Mouse (Mus musculus): ENCODE results near the gene Boc. TPM values are rescaled to one million over a fixed set of nuclear protein-coding genes. Genes with fewer than 3 reads are reported as not detected.
A peak's percentile ranks its signal among the peaks of the same experiment; 100 is the strongest.

The Boc gene
- polyA plus RNA-seq, 1 experiment from 2014 or later: 34.3 TPM

DNA sequence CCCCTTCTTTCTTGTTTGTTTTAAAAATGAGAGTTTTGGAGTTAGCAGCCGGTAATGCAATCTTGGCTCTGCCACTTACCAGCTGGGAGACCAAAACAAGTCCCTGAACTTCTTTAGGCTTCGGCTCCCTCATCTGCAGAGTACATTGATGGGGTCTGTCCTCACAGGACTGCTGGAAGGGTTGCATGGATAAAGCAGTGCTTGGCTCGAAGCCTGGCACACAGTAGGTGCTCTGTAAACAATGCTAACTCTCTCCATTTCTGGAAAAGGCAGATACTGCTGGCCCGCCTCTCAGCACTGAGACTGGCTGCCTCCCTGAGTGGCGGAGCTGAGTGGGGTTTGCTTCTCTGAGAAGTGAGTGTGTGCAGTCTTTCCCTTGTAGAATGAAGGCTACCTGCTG lies 7.2 kb downstream of the Boc start:
- H3K4me3 ChIP-seq: no peak overlapping the region
- H3K9me3 ChIP-seq: no peaks in the 10 kb centered on the region
- no peaks in the 10 kb centered on the region for H3K27me3 ChIP-seq (replicated peaks)
- peak overlapping the region; percentile 70 for H3K4me2 ChIP-seq (replicated peaks)
- H3K27ac ChIP-seq: no peak overlapping the region; the same call in 1 of the 2 replicates
- no peaks in the 10 kb centered on the region; the same call in 1 of the 2 replicates for H3K36me3 ChIP-seq
- no peak for ATAC-seq (ENCODE audit: low FRiP score, low read depth)
- no peak overlapping the region for H3K9ac ChIP-seq
- H3K4me1 ChIP-seq: peaks cover 76% of the 10 kb centered on the region
- WGBS: 55% methylated on average over 5 of the region's 5 CpGs

DNA sequence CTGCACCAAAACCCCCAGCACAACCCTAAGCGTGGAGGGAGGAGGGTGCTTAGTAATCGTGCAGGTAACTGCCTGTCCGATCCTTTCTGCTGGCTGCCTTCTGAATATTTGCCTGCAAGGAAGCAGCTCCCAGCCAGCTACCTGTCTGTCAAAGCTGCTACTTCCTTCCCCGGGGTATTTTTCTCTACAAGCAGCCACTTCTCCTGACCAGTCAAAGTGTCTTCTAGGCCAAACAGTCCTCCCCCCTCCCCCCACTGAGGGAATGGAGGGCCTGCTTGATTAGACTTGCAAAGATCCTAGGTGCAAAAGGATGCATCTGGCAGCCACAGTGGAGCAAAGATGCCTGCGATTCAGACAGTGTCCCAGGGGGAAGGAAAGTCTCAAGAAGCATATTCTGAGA lies 7.9 kb downstream of the Boc start:
- H3K27ac ChIP-seq: no peak overlapping the region
- H3K4me1 ChIP-seq: peaks cover 77% of the 10 kb centered on the region
- no peak overlapping the region for H3K4me3 ChIP-seq
- H3K27me3 ChIP-seq (replicated peaks): no peaks in the 10 kb centered on the region
- H3K36me3 ChIP-seq: no peaks in the 10 kb centered on the region; the same call in 1 of the 2 replicates
- no peaks in the 10 kb centered on the region for H3K9me3 ChIP-seq
- H3K4me2 ChIP-seq (replicated peaks): peak overlapping the region; percentile 70
- no peak for ATAC-seq (ENCODE audit: low FRiP score, low read depth)
- H3K9ac ChIP-seq: peak overlapping the region; percentile 5; the same call in 1 of the 2 replicates
- 33% methylated on average over 5 of the region's 5 CpGs for WGBS

DNA sequence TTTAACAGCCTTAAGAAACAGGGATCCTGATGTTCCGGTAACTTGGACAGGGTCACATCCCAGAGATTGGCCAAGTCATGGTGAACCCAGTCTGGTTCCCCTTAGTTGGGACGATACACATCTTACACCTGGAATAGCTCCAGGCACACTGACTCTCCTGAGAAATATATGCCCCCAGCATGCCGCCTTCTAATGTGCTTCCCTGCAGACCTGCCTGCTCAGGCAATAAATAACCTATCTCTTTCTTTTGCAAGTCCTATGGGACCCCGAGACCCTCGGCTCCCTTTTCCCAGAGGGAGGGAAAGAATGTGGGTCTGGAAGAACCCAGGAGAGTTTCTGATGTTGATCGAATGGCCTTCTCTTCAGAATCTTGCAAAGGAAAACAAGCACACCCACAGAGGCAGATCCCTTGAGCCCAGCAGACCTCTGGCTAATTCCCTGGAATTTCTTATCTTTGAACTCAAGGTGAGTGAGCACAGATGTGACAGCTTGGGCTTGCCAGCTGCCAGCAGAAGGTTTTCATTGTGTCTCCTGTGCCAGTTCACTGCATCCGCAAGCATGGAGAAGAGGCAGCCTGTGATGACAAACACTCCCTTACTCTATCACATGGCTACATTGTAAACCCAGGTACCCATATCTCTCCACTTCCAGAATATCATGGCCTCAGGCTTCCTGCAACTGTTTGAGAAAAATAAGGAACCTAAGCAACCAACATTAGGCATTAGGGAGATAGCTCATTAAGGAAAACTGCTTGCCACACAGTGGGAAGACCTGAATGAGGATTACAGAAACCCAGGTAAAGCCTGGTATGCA lies 8.6 kb downstream of the Boc start:
- H3K9me3 ChIP-seq: no peaks in the 10 kb centered on the region
- no peaks in the 10 kb centered on the region for H3K27me3 ChIP-seq (replicated peaks)
- peak overlapping the region; percentile 70 for H3K4me2 ChIP-seq (replicated peaks)
- peaks cover 85% of the 10 kb centered on the region for H3K4me1 ChIP-seq
- no peak overlapping the region for H3K4me3 ChIP-seq
- 35% methylated on average over 7 of the region's 7 CpGs for WGBS
- no peak for ATAC-seq (ENCODE audit: low FRiP score, low read depth)
- no peaks in the 10 kb centered on the region; the same call in 1 of the 2 replicates for H3K36me3 ChIP-seq
- H3K27ac ChIP-seq: no peak overlapping the region
- no peak overlapping the region for H3K9ac ChIP-seq

DNA sequence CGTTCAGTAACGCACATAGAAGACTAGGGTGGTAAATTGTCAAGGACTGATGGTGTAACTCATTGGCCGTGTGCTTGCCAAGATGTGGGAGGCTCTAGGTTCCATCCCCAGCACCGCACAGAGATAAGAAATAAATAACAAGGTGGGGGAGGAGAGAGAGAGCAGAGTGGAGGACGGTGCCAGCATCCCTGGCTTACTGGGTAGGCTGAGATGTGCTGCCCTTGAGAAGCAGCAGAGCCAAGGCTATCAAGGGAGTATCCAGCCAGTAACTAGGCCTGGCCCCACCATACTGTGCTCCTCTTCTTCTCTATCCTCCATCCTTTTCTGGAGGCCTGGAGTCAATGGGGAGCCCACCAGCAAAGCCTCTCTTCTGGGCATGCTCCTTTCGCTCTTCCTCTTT lies 9.3 kb downstream of the Boc start:
- Histone ChIP-seq H3K27ac (no peak overlapping the region), H3K9ac (no peak overlapping the region), H3K4me3 (no peak overlapping the region), H3K9me3 (no peaks in the 10 kb centered on the region), H3K36me3 (no peaks in the 10 kb centered on the region; the same call in 1 of the 2 replicates), H3K27me3 (replicated peaks) (no peaks in the 10 kb centered on the region), H3K4me1 (peaks cover 87% of the 10 kb centered on the region), H3K4me2 (replicated peaks) (no peak overlapping the region)
- no peak for ATAC-seq (ENCODE audit: low FRiP score, low read depth)
- WGBS: 82% methylated on average over 6 of the region's 6 CpGs

DNA sequence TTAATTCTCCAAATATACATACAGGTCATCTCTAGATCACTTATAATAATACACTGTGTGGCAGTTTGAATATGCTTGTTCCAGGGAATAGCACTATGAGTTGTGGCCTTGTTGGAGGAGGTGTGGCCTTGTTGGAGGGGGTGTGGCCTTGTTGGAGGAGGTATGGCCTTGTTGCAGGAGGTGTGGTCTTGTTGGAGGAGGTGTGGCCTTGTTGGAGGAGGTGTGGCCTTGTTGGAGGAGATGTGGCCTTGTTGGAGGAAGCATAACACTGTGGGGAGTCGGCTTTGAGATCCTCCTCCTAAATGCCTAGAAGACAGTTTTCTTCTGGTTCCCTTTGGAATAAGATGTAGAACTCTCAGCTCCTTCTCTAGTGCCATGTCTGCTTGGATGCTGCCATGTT lies 10.7 kb downstream of the Boc start:
- no peak for ATAC-seq (ENCODE audit: low FRiP score, low read depth)
- Histone ChIP-seq H3K27ac (no peak overlapping the region), H3K9ac (no peak overlapping the region), H3K27me3 (replicated peaks) (no peaks in the 10 kb centered on the region), H3K4me1 (peaks cover 88% of the 10 kb centered on the region), H3K4me2 (replicated peaks) (no peak overlapping the region), H3K4me3 (no peak overlapping the region), H3K9me3 (no peaks in the 10 kb centered on the region), H3K36me3 (no peaks in the 10 kb centered on the region; the same call in 1 of the 2 replicates)
- 68% methylated on average over 1 of the region's 1 CpGs for WGBS

DNA sequence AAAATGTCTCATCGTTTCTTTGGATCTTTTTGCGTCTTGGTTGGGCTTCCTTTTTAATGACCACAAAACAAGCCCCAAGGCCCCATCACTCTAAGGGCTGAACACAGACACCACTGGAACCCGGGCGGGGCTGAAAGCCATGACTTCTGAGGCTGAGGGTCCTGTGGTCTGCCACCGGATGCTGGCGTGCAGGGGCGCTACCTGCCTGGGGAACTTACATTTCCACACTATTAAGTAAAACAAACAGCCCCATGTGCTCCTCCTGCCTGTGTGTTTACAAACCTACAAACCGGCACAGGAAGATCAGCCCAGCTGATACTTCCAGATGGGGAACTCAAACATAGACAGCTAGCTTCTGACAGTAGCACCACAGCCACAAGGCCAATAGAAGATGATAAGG lies 11.9 kb downstream of the Boc start:
- no peak for ATAC-seq (ENCODE audit: low FRiP score, low read depth)

DNA sequence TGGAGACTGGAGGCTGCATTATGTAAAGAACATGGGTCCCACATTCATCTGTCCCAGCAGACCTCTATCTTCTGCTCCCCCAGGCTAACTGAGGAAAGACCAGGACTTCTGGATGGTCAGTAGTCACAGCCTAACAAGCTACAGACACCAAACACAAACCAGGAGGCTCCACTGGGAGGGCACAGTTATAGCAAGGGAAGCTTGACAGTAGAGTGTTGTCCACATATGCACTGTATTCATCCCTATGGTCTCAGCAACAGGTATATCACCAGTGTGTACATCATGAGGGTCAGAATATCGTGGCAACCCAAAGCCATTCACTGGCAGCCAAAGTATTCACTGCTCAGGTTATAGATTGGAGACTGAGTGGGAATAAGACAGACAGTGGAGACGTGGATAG lies 12.8 kb downstream of the Boc start:
- no peak overlapping the region for H3K9ac ChIP-seq
- H3K9me3 ChIP-seq: no peaks in the 10 kb centered on the region
- WGBS: 72% methylated on average over 2 of the region's 2 CpGs
- H3K4me2 ChIP-seq (replicated peaks): peak overlapping the region; percentile 32; the same call in 1 of the 2 replicates
- peaks cover 88% of the 10 kb centered on the region for H3K4me1 ChIP-seq
- no peaks in the 10 kb centered on the region for H3K27me3 ChIP-seq (replicated peaks)
- H3K4me3 ChIP-seq: no peak overlapping the region
- no peak for ATAC-seq (ENCODE audit: low FRiP score, low read depth)
- no peak overlapping the region for H3K27ac ChIP-seq
- no peaks in the 10 kb centered on the region; the same call in 1 of the 2 replicates for H3K36me3 ChIP-seq

More for the DNA sequence above, 11.9 kb downstream of the Boc start:
- Histone ChIP-seq H3K27ac (no peak overlapping the region), H3K4me2 (replicated peaks) (peak overlapping the region; percentile 32; the same call in 1 of the 2 replicates), H3K9me3 (no peaks in the 10 kb centered on the region), H3K4me3 (no peak overlapping the region), H3K36me3 (no peaks in the 10 kb centered on the region; the same call in 1 of the 2 replicates), H3K4me1 (peaks cover 88% of the 10 kb centered on the region), H3K9ac (no peak overlapping the region), H3K27me3 (replicated peaks) (no peaks in the 10 kb centered on the region)
- 73% methylated on average over 8 of the region's 8 CpGs for WGBS

DNA sequence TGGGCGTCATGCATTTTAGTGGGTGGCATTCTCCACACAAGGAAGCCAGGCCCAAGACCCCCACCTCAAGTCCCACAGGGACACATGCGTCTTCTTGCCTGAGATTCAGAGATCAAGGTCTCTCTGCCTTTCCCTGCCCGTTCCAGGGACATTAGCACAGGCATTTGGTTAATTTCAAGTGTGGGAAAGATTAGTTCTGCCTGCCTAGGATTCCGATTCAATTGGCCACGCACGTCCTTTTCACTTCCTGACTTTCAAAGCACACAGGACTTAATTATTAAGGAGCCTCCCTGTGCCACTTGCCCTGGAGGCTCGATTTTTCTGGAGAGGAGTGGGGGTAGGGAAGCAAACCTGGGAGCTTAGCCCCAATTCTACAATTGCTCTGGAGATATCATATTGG lies 13.5 kb downstream of the Boc start:
- H3K4me3 ChIP-seq: no peak overlapping the region
- no peak overlapping the region for H3K27ac ChIP-seq
- peak overlapping the region; percentile 32 for H3K4me2 ChIP-seq (replicated peaks)
- peaks cover 85% of the 10 kb centered on the region for H3K4me1 ChIP-seq
- H3K36me3 ChIP-seq: no peaks in the 10 kb centered on the region; the same call in 1 of the 2 replicates
- H3K9ac ChIP-seq: no peak overlapping the region
- H3K27me3 ChIP-seq (replicated peaks): no peaks in the 10 kb centered on the region
- 26% methylated on average over 7 of the region's 7 CpGs for WGBS
- H3K9me3 ChIP-seq: no peaks in the 10 kb centered on the region
- ATAC-seq (ENCODE audit: low FRiP score, low read depth): no peak; the same call in 1 of the 2 replicates

DNA sequence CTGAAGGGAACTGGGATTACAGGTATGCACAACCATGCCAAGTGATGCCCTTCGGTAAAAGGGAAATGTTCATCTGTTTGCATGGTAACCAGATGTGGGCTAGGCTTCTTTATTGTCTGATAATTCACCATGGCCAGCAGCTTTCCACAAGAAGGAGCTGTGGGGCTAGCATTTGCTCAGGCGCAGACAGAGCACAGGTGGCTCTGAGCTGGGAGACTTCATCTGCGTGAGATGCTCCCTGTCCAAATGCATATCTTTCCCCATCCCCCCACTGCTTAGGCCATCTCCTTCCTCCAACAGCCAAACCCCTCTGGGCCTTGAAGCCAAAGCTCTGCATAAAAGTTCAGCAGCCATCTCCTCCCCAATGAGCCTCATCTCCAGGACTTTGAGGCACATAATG lies 15.6 kb downstream of the Boc start:
- ATAC-seq (ENCODE audit: low FRiP score, low read depth): no peak
- Histone ChIP-seq H3K9ac (no peak overlapping the region), H3K4me1 (peaks cover 86% of the 10 kb centered on the region), H3K27ac (no peak overlapping the region), H3K9me3 (no peaks in the 10 kb centered on the region), H3K27me3 (replicated peaks) (no peaks in the 10 kb centered on the region), H3K4me2 (replicated peaks) (0 out of 2 replicates have a peak overlapping the region, but pooled peaks have one; percentile 24), H3K4me3 (no peak overlapping the region), H3K36me3 (no peaks in the 10 kb centered on the region)
- WGBS: 21% methylated on average over 3 of the region's 3 CpGs

DNA sequence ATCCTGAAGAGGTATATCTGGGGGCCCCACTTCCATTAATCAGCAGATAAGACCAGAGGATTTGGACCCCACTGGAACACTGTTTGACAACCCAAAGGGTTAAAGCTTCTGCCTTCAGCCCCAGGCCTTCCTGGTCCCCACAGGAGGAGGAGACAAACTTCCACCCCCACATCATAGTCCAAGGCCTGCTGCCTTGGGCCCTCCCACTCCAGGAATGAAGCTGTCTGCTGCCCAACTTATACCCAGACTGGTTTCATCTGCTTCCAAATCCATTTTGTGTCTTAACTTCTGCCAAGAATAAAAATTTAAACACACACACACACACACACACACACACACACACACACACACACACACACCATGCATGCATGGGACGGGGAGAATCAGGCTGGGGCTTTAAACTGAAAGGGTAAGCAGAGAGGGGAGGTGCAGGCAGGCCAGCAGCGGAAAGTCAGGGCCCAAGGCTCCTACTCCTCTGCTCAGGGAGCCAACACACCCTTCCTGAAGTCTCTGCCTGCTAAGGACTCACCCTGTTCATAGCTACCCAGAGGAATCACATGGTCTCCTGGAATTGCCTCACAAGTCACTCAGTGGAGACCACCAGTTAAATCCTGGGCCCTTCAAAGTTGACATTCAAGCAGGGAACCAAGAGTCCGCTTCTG lies 16.5 kb downstream of the Boc start:
- H3K9me3 ChIP-seq: no peaks in the 10 kb centered on the region
- H3K27me3 ChIP-seq (replicated peaks): no peaks in the 10 kb centered on the region
- no peaks in the 10 kb centered on the region for H3K36me3 ChIP-seq
- H3K4me2 ChIP-seq (replicated peaks): 0 out of 2 replicates have a peak overlapping the region, but pooled peaks have one; percentile 19
- WGBS: 55% methylated on average over 3 of the region's 3 CpGs
- peaks cover 87% of the 10 kb centered on the region for H3K4me1 ChIP-seq
- no peak overlapping the region for H3K4me3 ChIP-seq
- no peak overlapping the region for H3K9ac ChIP-seq
- no peak overlapping the region for H3K27ac ChIP-seq
- ATAC-seq (ENCODE audit: low FRiP score, low read depth): no peak

DNA sequence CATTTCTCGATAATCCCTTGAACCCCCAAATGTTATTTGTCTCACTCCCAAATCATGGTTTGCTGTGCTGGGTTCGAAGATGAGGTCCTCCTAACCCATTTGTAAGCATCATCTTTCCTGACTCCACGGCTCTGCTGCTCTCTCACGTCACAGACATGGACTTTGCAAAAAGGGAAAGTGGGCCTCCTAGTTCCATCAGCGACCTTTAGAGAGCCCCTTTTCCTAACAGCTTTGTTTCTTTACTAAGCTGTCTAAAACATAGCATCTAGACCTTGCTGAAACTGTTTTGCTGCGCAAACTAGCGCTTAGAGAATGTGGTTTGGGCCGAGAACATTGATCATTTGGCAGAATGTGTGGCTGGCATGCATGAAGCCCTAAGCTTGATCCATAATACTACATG lies 19.1 kb downstream of the Boc start:
- H3K27ac ChIP-seq: no peak overlapping the region
- WGBS: 74% methylated on average over 8 of the region's 8 CpGs
- no peaks in the 10 kb centered on the region for H3K27me3 ChIP-seq (replicated peaks)

More for the DNA sequence above, 19.1 kb downstream of the Boc start:
- peaks cover 84% of the 10 kb centered on the region for H3K4me1 ChIP-seq
- no peaks in the 10 kb centered on the region for H3K9me3 ChIP-seq
- no peak overlapping the region for H3K4me2 ChIP-seq (replicated peaks)
- H3K9ac ChIP-seq: no peak overlapping the region
- no peak overlapping the region for H3K4me3 ChIP-seq
- ATAC-seq (ENCODE audit: low FRiP score, low read depth): no peak
- no peaks in the 10 kb centered on the region for H3K36me3 ChIP-seq

All from neural tube, embryonic 12.5 days (tissue).